Mouse (Mus musculus) embryo, embryonic 10.5 days (tissue): Measurements from ENCODE around the gene Cacna1d.
A peak's percentile ranks its signal among the peaks of the same experiment; 100 is the strongest.

Source experiments
- DNase-seq: peaks from one replicate; pipeline ENCODE4 v3.0.0-alpha.2; 2015; ENCODE audit warnings: low spot score

The Cacna1d gene

DNA sequence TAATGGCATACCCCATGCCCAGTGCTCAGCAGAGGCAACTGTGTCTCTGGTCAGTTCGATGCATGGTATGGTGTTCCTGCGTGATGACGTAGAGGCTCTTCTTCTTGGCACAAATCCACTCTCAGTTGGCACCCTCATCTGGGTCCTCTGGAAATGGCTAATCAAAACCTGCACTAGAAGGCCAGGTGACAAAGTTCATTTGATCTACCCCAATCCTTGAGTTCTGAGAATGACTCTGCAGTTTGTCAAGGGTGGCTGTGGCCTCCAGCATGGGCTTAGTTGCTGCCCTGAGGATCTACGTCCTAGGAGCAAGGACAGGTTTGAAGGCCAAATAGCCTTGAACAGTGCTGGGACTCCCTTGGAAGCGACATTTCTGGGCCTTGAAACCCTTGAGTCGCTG, 472.4 kb downstream of the Cacna1d start:
- no peak for DNase-seq

DNA sequence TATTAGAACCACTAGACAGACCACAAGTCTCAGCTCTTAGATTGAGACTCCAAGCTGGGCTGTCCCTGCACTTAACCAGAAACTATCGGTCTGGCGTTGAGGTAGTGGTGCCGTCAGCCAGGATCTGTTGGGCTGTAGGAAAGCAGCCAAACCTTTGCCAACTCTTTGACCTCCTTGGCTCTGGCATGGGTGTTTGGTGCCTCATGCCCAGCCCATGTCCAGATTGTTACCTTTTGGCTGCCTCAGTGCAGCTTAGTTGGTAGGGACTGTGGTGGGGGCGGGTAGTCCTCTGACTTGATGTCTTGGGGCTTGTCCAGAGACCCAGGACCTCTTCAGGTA, 472.8 kb downstream of the Cacna1d start:
- DNase-seq, result no peak

DNA sequence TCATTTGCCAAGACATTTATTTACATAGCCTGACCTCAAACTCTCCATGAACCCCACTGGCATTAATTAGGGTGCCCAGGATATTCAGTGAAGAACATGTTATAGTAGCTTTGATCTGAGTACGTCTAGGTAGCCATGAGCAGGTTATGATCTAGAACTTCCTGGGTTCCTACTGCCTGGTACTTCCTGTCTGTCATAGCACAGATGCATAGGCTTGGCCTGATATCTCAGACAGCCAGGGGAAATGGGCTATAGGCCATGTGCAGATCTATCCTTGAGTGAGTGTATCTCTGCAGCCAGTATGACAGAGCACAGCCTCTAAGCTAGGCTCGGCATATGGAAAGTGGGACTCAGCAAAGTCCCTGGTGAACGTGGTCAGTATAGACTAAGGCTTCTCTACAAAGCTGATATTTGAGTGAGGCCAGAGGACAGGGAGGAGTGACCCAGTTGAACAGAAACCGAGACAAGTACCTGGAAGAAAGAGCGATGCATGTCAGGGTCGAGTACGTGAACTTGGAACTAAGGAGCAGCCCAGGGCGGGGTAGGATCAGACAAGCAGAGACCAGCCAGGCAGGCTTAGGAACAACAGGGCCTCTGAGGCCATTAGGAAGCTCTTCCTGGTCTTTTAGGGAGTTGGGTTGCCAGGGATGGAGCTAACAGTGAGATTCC, 473.3 kb downstream of the Cacna1d start:
- no peak for DNase-seq

DNA sequence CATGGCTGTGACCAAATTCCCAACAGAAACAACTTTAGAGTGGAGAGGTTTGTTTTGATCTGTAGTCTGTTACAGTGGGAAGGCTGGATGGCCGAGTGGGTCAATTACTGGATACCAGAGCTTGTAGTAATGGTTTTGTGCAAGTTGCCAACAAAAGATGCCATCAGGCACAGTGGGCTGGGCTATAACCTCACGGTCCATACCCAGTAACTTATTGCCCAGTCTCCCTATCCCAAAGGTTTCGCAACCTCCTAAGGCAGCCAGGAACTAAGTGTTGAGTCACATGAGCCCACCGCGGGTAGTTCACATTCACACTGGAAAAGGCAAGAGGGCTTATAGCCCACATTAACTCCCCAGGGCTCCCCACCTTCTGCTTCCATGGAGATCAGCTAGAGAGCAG, 474.6 kb downstream of the Cacna1d start:
- DNase-seq, result no peak

DNA sequence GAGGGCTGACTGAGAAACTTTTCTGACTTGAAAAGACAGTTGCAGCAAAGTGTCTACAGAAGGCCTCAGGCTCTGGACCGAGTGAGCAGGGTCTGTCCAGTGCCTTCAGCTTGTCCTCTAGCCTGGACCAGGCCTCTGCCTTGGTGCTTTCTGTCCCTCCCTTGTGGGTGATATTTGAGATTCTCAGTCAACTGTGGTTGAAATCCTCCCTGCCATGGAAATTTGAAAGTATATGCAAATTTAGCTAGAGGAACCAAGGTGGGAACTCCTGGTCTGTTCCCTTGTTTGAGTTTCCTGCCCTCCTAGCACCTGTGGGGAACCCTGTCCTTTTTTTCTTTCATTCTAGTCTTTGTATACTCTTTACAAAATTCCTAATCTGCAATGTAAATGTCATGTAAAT, 476.2 kb downstream of the Cacna1d start:
- no peak for DNase-seq

DNA sequence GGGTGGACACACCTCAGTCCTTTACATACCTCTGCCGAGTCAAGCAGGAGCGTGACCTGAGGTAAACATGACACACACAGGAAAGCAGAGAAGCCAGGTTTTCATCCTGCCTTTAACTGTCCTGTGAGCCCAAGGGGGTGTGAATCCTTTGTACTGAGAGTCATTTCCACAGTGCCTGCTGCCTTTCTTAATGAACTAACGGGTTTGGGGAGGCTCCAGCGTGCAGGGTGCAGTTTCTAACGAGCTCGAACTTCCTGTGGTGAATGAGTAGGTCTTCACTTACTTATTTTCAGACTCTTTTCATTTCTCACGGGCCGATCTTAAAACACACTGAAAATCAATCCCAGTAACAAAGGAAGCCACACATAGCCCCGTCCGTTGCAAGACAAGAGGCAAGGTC, 476.8 kb downstream of the Cacna1d start:
- no peak for DNase-seq

DNA sequence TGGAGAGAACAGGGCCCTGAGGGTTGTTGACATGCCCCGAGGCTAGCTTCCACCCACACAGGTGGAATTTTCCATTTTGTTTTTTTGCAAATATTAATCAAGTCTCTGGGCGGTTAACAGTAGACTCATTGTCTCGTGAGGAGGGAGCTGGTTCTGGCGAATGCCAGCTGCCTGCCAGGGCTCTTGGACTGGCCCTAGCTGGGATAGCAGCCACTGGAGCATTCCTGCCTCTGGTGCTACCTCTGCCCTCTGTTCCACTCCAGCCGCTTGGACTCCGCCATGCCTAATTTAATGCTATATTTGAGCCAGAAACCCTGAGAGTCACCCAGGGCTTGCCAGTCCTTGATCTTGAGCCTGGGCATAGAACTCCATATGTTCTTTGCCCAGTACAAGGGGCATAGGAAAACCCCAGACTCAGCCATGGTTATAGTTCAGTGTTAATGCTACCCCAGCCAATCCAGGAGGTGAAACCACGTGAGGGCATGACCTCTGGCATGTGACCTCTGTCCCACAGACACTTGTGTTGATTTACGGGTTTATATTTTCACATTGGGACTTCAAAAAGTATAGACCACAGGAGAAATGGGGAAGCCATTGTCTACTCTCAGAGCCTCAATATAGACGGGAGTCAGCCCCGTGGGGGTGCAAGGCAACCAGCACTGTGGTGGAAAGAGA, 479.2 kb downstream of the Cacna1d start:
- DNase-seq, result no peak

DNA sequence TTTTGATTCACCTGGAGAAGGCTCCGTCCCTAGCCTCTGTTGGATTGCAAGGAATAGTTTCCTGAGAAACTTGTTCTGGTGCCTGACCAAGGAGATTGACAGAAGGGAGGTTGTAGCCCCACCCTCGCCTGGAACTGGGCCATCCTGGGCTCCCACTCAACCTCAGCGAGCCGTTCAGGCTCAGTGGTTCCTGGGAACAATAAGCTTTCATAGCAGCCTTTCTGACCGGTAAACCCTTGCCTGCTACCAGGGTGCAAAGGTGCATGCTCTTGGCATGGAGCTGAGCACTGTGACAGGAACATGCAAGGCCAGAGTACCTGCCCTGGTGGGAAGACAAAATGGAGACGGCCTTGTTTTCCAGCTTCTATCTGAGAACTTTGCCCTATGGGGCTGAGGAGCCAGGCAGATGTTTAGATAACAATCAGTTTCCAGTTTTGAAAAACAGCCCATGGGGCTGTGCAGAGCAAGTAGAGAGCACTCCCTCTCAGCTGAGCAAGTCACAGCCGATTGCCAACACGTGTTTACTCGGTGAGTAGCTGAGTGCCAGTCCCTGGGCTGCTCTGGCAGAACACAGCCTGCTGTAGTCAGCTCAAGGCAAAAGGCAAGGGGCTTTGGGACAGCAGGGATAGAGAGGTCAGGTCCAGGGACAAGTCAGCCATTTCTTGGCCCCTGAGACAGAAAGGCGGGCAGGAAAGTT, 481.2 kb downstream of the Cacna1d start:
- no peak for DNase-seq

DNA sequence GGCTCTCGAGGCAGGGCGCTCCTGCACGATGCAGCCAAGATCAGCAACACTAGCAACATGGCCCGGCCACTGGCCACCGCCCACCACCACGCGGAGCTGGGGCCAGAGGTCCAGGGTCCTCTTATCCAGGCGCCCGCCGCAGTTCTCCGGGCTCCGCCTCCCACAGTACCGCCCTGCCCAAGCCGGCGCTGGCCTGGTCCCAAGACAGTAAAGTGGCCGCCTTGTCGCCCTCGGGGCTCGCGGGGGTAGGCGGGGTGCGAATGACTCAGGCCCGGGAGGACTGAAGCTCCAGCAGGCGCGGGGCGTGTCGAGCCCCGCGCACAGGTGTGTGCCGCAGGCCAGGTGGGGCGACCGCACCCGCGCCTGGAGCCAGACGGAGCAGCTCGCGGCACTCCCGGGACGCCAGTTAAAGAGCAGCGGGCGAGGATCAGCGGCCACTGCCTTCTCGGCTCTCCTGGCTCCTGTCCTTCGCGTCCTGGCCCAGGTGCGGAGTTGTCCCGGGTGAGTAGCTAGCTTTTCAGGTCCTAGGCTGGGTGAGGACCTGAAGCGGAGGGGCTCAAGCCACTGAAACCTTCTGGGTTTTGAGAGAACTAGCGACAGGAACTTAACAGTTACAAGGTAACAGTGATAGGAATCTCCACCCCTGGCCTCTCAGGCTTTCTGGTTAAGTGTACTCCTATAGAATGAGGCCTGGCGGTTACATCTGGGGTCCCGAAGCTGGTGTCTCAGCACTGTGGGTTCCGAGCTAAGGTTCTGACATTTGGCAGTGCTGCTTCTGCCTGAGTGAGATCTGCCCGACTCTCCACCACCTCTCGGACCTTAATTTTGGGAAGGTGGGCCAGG, 482.3 kb downstream of the Cacna1d start, which contains the start of the genes Il17rb and Chdh:
Gene Il17rb, minus strand, starts transcription at position 164 of the 843 bp plus-strand sequence.
Gene Chdh, plus strand, starts transcription at position 291 of the 843 bp plus-strand sequence.
- peak; percentile 49 for DNase-seq

DNA sequence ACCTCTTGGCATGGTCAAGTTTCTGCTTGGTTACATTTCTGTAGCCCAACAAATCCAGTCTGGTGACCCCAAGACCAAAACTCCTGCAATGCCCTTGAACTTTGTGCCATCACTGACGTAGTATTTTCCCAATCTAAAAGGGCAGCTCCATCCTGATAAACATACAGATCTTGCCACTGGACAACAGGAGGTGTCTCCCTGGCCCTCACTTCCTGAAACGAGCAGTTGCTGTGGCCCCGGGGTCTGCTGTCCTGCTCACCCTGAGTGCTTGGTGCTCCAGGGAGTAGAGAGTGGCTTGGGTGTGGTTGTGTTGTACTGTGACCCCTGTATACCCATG, 491.8 kb downstream of the Cacna1d start:
- no peak for DNase-seq

DNA sequence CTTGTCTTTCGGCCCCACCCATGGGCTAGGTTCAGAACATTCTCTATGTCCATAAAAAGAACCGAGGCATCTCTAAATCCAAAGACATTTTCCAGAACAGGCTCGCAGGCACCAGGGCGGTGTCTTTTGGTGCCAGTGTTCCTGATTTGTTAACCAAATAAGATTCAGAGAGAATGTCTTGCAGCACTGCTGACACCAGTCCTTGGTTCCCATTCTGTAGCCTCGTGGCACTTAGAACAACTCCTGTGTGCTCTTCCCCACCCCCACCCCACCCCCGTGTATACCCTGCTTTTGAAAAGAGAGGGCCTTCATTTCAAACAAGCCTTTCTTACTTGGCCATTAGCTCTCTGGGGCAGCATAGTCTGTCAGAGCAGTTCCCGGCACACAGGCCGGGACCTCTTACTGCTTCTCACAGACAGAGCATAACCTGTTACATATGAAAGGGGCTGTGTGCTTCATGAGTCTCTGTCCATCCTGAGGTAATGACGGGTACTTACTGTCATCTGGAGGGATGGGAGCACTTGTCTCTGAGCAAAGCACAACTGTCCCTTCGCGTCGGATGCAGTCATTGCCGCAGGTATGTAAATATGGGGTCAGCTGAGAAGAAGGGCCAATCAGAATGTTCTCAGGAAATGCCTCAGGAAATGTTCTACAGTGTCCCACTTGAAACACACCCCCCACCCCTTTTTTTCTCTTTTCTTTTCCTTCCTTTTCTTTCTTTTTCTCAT, 492.3 kb downstream of the Cacna1d start:
- DNase-seq, result no peak

DNA sequence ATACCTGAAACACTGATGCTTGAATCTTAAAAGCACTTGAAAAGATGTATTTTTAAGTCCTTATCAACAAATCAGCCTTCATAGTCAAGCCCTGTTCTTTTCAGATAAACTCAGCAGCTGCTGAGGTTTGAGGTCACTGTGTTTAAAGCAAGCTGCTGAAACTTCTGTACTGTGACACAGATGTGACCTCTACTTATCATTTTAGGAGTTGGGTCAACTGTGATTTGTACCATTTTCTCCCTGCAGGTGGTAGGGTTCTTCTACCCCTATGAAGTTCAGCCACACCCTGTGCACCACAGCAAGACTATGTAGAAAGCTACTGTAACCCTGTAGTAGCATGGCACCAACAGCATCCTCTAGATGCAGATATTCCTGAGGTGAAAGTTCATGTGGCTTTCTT, 493.9 kb downstream of the Cacna1d start:
- DNase-seq, result no peak

DNA sequence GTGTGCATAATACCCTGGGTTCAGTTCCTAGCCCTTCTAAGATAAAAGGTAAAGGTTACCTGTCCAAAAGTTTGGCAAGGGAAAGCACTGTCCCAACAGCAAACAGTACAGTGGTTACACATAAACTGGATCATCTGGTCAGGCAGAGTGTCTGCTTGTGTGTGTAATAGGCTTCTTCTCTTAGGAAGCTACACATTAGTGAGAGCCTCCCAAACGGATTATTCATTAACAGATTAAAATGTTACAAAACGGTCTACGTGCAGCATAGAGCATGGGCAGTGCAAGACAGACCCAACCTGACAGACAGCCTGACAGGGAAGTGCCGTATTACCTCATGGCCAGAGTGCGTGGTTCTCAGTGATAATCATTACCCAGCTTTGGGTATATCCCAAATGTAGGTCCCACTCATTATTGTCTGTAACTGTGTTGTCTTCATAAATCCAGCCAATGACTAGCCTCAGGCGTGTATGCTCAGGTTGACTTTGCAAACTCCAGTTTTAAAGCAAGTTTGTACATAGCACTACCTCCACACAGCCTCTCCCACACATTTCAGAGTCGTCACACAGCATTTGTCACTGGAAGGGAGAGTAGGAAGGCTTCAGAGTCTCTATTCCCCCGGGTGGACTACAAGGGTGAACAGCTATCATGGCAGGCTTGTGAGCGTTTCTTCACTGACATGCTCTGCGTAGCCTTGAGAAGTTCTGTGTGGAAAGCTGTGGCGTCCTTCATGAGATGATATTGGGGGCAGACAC, 495.1 kb downstream of the Cacna1d start:
- no peak for DNase-seq

DNA sequence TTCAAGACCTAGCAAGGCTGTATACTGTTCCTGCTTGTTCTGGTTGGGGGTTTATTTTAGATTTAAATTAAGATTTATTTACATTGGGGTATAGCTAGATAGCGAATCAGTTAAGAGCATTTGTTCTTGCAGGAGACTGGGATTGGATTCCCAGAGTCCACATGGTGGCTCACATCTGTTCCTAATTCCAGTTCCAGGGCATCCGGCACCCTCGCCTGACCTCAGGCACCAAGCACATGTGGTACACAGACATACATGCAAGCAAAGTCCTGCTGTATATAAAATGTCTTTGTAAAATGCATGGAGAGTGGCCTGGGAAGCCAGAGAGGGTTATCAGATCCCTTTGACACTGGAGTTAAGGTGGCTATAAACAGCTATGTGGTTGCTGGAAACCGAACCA, 496.3 kb downstream of the Cacna1d start:
- peak; percentile 73 for DNase-seq
